Mouse (Mus musculus): Measurements from ENCODE around the gene Insm2. TPM values are rescaled to one million over a fixed set of nuclear protein-coding genes. Genes with fewer than 3 reads are reported as not detected.
"Not testable (repeated sequence)": the region's sequence is repeated elsewhere in the genome, so short reads cannot be mapped to it uniquely, and the experiment has no call there.

The Insm2 gene
- polyA plus RNA-seq (2015; fragmentation: Nextera tagmentation; extraction: Ambion mirVana), result 0.13 and 0.20 TPM in 2 replicates

DNA sequence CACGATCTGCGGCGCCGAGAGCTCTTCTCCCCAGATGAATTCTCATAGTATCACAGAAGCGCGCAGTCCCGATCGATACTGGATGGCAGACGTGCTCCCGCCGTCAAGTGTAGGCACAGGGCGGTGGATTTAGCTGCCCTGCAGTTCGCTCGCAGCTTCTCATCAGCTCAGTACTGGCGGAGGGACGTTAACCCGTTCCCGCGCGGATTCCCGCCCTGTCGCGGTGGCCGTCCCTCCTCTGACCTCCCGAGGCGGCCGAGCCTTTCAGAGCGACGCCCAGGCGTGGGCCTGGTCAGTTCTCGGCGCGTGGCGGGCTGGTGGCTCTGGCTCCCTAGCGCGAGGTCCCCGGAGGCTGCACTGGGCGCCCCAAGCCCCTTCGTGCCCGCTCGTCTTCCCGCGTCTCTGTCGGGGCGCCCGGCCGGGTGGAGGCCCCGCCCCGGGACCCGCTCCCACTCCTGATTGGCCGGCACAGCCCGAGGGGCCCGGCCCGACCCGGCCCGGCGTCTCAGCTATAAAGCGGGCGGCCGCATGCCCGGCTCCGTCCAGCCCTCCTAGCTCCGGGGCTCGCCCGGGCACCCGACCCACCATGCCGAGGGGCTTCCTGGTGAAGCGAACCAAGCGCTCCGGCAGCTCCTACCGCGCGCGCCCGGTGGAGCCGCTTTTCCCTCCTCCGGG is at the start of gene Insm2:
Gene Insm2 (plus strand): TSS at position 541 of the 675 bp plus-strand sequence.
- under 1% methylated on average over 72 of the region's 77 CpGs for WGBS
- peak; percentile 69 for ATAC-seq (ENCODE audit: low read depth)
- Histone ChIP-seq H3K4me1 (replicated peaks; ENCODE audit: control insufficient read depth, insufficient read depth, low read length) (peaks cover 17% of the 10 kb centered on the region), H3K27me3 (ENCODE audit: control insufficient read depth, insufficient read depth, low read depth, low read length) (peaks cover 41% of the 10 kb centered on the region), H3K4me3 (ENCODE audit: low read length) (peak within 1 kb of the TSS; percentile 48), H3K9ac (ENCODE audit: low read length) (no peak within 1 kb of the TSS), H3K9me3 (ENCODE audit: control insufficient read depth, low read length) (no peaks in the 10 kb centered on the region), H3K27ac (ENCODE audit: low read length) (no peak within 1 kb of the TSS), H3K36me3 (ENCODE audit: control insufficient read depth, insufficient read depth, low read length) (no peaks in the 10 kb centered on the region), H3K4me2 (ENCODE audit: low read depth, low read length) (peak within 1 kb of the TSS; percentile 71)

- H3K4me1 ChIP-seq (replicated peaks; ENCODE audit: control insufficient read depth, insufficient read depth, low read length); H3K9me3 ChIP-seq (ENCODE audit: control insufficient read depth, low read length); H3K27me3 ChIP-seq (ENCODE audit: control insufficient read depth, insufficient read depth, low read depth, low read length); H3K9ac ChIP-seq (ENCODE audit: low read length); H3K36me3 ChIP-seq (ENCODE audit: control insufficient read depth, insufficient read depth, low read length); H3K4me3 ChIP-seq (ENCODE audit: low read length); ATAC-seq (ENCODE audit: low read depth); H3K27ac ChIP-seq (ENCODE audit: low read length); H3K4me2 ChIP-seq (ENCODE audit: low read depth, low read length): not testable (repeated sequence)
- WGBS, result 65% methylated on average over 6 of the region's 6 CpGs
Observed at GRCm38 (mm10) chr12:55554901-55555300, 44.3 kb upstream of the Insm2 start.

GRCm38 (mm10) chr12:55557866-55558265 is 41.4 kb upstream of the Insm2 start:
- H3K27ac ChIP-seq (ENCODE audit: low read length), result no peak overlapping the region
- ATAC-seq (ENCODE audit: low read depth), result no peak
- no peaks in the 10 kb centered on the region for H3K4me1 ChIP-seq (replicated peaks; ENCODE audit: control insufficient read depth, insufficient read depth, low read length)
- no peak overlapping the region for H3K9ac ChIP-seq (ENCODE audit: low read length)
- no peaks in the 10 kb centered on the region for H3K27me3 ChIP-seq (ENCODE audit: control insufficient read depth, insufficient read depth, low read depth, low read length)
- H3K4me3 ChIP-seq (ENCODE audit: low read length), result no peak overlapping the region
- H3K4me2 ChIP-seq (ENCODE audit: low read depth, low read length), result no peak overlapping the region
- H3K36me3 ChIP-seq (ENCODE audit: control insufficient read depth, insufficient read depth, low read length), result no peaks in the 10 kb centered on the region
- H3K9me3 ChIP-seq (ENCODE audit: control insufficient read depth, low read length), result no peaks in the 10 kb centered on the region
- WGBS, result 83% methylated on average over 6 of the region's 6 CpGs

GRCm38 (mm10) chr12:55559184-55559855 is 39.9 kb upstream of the Insm2 start:
- no peak overlapping the region for H3K9ac ChIP-seq (ENCODE audit: low read length)
- 78% methylated on average over 12 of the region's 12 CpGs for WGBS
- no peak for ATAC-seq (ENCODE audit: low read depth)

GRCm38 (mm10) chr12:55560025-55560690 is 39.1 kb upstream of the Insm2 start:
- no peaks in the 10 kb centered on the region for H3K9me3 ChIP-seq (ENCODE audit: control insufficient read depth, low read length)
- H3K27me3 ChIP-seq (ENCODE audit: control insufficient read depth, insufficient read depth, low read depth, low read length), result no peaks in the 10 kb centered on the region
- ATAC-seq (ENCODE audit: low read depth), result no peak
- no peaks in the 10 kb centered on the region for H3K36me3 ChIP-seq (ENCODE audit: control insufficient read depth, insufficient read depth, low read length)
- H3K4me3 ChIP-seq (ENCODE audit: low read length), result peak overlapping the region; percentile 47
- WGBS, result 10% methylated on average over 19 of the region's 19 CpGs
- no peaks in the 10 kb centered on the region for H3K4me1 ChIP-seq (replicated peaks; ENCODE audit: control insufficient read depth, insufficient read depth, low read length)
- peak overlapping the region; percentile 45; the same call in 1 of the 2 replicates for H3K9ac ChIP-seq (ENCODE audit: low read length)
- no peak overlapping the region for H3K27ac ChIP-seq (ENCODE audit: low read length)
- peak overlapping the region; percentile 58 for H3K4me2 ChIP-seq (ENCODE audit: low read depth, low read length)

More at GRCm38 (mm10) chr12:55559184-55559855, 39.9 kb upstream of the Insm2 start:
- H3K27me3 ChIP-seq (ENCODE audit: control insufficient read depth, insufficient read depth, low read depth, low read length), result no peaks in the 10 kb centered on the region
- H3K4me3 ChIP-seq (ENCODE audit: low read length), result no peak overlapping the region
- no peak overlapping the region for H3K27ac ChIP-seq (ENCODE audit: low read length)
- no peaks in the 10 kb centered on the region for H3K9me3 ChIP-seq (ENCODE audit: control insufficient read depth, low read length)
- H3K4me2 ChIP-seq (ENCODE audit: low read depth, low read length), result no peak overlapping the region
- no peaks in the 10 kb centered on the region for H3K4me1 ChIP-seq (replicated peaks; ENCODE audit: control insufficient read depth, insufficient read depth, low read length)
- no peaks in the 10 kb centered on the region for H3K36me3 ChIP-seq (ENCODE audit: control insufficient read depth, insufficient read depth, low read length)

GRCm38 (mm10) chr12:55563742-55564141 is 35.5 kb upstream of the Insm2 start:
- no peaks in the 10 kb centered on the region for H3K36me3 ChIP-seq (ENCODE audit: control insufficient read depth, insufficient read depth, low read length)
- no peak overlapping the region for H3K27ac ChIP-seq (ENCODE audit: low read length)
- no peak overlapping the region for H3K4me2 ChIP-seq (ENCODE audit: low read depth, low read length)
- no peaks in the 10 kb centered on the region for H3K4me1 ChIP-seq (replicated peaks; ENCODE audit: control insufficient read depth, insufficient read depth, low read length)
- H3K27me3 ChIP-seq (ENCODE audit: control insufficient read depth, insufficient read depth, low read depth, low read length), result no peaks in the 10 kb centered on the region
- H3K9me3 ChIP-seq (ENCODE audit: control insufficient read depth, low read length), result no peaks in the 10 kb centered on the region
- ATAC-seq (ENCODE audit: low read depth), result no peak
- H3K4me3 ChIP-seq (ENCODE audit: low read length), result no peak overlapping the region
- no peak overlapping the region for H3K9ac ChIP-seq (ENCODE audit: low read length)
- 92% methylated on average over 3 of the region's 3 CpGs for WGBS

- ATAC-seq (ENCODE audit: low read depth), result no peak
- Histone ChIP-seq H3K9me3 (ENCODE audit: control insufficient read depth, low read length) (no peaks in the 10 kb centered on the region), H3K36me3 (ENCODE audit: control insufficient read depth, insufficient read depth, low read length) (no peaks in the 10 kb centered on the region), H3K9ac (ENCODE audit: low read length) (no peak overlapping the region), H3K4me2 (ENCODE audit: low read depth, low read length) (no peak overlapping the region), H3K27me3 (ENCODE audit: control insufficient read depth, insufficient read depth, low read depth, low read length) (no peaks in the 10 kb centered on the region), H3K4me3 (ENCODE audit: low read length) (no peak overlapping the region), H3K27ac (ENCODE audit: low read length) (no peak overlapping the region), H3K4me1 (replicated peaks; ENCODE audit: control insufficient read depth, insufficient read depth, low read length) (no peaks in the 10 kb centered on the region)
- 83% methylated on average over 9 of the region's 9 CpGs for WGBS
Observed at GRCm38 (mm10) chr12:55564187-55564963, 34.9 kb upstream of the Insm2 start.

- WGBS, result 94% methylated on average over 19 of the region's 19 CpGs
- H3K27ac ChIP-seq (ENCODE audit: low read length), result no peak within 1 kb of the TSS
- no peak for ATAC-seq (ENCODE audit: low read depth)
- H3K36me3 ChIP-seq (ENCODE audit: control insufficient read depth, insufficient read depth, low read length), result no peaks in the 10 kb centered on the region
- no peak within 1 kb of the TSS for H3K4me3 ChIP-seq (ENCODE audit: low read length)
- no peak within 1 kb of the TSS for H3K9ac ChIP-seq (ENCODE audit: low read length)
- no peaks in the 10 kb centered on the region for H3K27me3 ChIP-seq (ENCODE audit: control insufficient read depth, insufficient read depth, low read depth, low read length)
- H3K4me2 ChIP-seq (ENCODE audit: low read depth, low read length), result no peak within 1 kb of the TSS
- no peaks in the 10 kb centered on the region for H3K9me3 ChIP-seq (ENCODE audit: control insufficient read depth, low read length)
- no peaks in the 10 kb centered on the region for H3K4me1 ChIP-seq (replicated peaks; ENCODE audit: control insufficient read depth, insufficient read depth, low read length)
Observed at GRCm38 (mm10) chr12:55565206-55565605, 34.0 kb upstream of the Insm2 start, which contains the start of gene Aldoart2. Gene Aldoart2, plus strand, starts transcription at chr12:55565239.

Measured in lung, embryonic 16.5 days (tissue).